ENCODE assay signal across 9 mouse cellular contexts in the genomic region with DNA sequence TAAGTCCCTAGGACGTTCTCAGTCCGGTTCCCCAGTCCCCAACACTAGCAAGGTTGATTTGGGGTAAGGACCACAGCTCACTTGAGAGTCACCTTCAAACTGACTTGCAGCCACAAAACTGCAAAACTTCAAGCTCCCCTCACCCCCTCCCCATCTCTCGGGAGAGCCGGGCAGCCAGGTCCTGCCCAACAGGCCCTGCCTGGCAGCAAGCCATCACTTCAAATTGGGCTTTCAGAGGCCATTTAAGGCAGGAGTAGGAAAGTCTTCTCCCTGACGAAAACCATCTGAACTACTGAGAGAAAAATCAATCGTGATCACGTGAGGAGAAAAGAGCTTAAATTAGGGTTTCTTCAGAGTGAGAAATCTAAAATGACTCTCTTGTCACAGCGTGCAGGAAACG. TPM values are rescaled to one million over a fixed set of nuclear protein-coding genes. Genes with fewer than 3 reads are reported as not detected.
DNase-seq lines count a peak whose midpoint lies in the region; ATAC-seq lines count a peak whose summit lies in the region.
"Had no signal": no experiment of that assay in that cellular context is flagged by ENCODE, and none has a peak within 500 bp of the region (broad histone marks: within the 10 kb centered on the region; RNA-seq: fewer than 3 reads in every experiment).

No protein-coding gene starts in this region.

- ATAC-seq in embryonic facial prominence, embryonic 12.5 days (ENCODE audit: insufficient number of reproducible peaks, insufficient read depth, low FRiP score, low TSS enrichment) = no peak
- ATAC-seq in hindbrain, embryonic 15.5 days (ENCODE audit: low FRiP score, low read depth) = no peak
- no peak for ATAC-seq in hindbrain, embryonic 16.5 days
- peak; percentile 54; the same call in 1 of the 2 replicates for ATAC-seq in stomach, embryonic 16.5 days (ENCODE audit: insufficient read depth, low FRiP score)
- ATAC-seq: Patski had no signal

- H3K4me3 ChIP-seq in embryonic facial prominence, embryonic 12.5 days = no peak overlapping the region
- H3K4me3 ChIP-seq in embryonic facial prominence, embryonic 10.5 days = no peak overlapping the region
- H3K4me3 ChIP-seq in hindbrain, embryonic 15.5 days = no peak overlapping the region
- H3K4me3 ChIP-seq in hindbrain, embryonic 16.5 days (ENCODE audit: low read length) = no peak overlapping the region
- no peak overlapping the region for H3K4me3 ChIP-seq in stomach, embryonic 16.5 days (replicated peaks; ENCODE audit: low read length)

- H3K27ac ChIP-seq in embryonic facial prominence, embryonic 12.5 days = peak overlapping the region; percentile 63
- H3K27ac ChIP-seq in embryonic facial prominence, embryonic 10.5 days (replicated peaks) = no peak overlapping the region
- H3K27ac ChIP-seq in hindbrain, embryonic 15.5 days (replicated peaks) = 0 out of 2 replicates have a peak overlapping the region, but pooled peaks have one; percentile 10
- no peak overlapping the region for H3K27ac ChIP-seq in hindbrain, embryonic 16.5 days (ENCODE audit: low read depth, low read length)
- peak overlapping the region; percentile 77 for H3K27ac ChIP-seq in stomach, embryonic 16.5 days (ENCODE audit: low read length)

- no peak overlapping the region for H3K9ac ChIP-seq in embryonic facial prominence, embryonic 12.5 days
- H3K9ac ChIP-seq in hindbrain, embryonic 15.5 days = no peak overlapping the region
- no peak overlapping the region for H3K9ac ChIP-seq in hindbrain, embryonic 16.5 days (ENCODE audit: low read depth, low read length)
- H3K9ac ChIP-seq in stomach, embryonic 16.5 days (ENCODE audit: low read length) = 0 out of 2 replicates have a peak overlapping the region, but pooled peaks have one; percentile 3

- no peaks in the 10 kb centered on the region for H3K9me3 ChIP-seq in embryonic facial prominence, embryonic 12.5 days
- H3K9me3 ChIP-seq in embryonic facial prominence, embryonic 10.5 days = no peaks in the 10 kb centered on the region
- no peaks in the 10 kb centered on the region for H3K9me3 ChIP-seq in hindbrain, embryonic 15.5 days
- no peaks in the 10 kb centered on the region for H3K9me3 ChIP-seq in hindbrain, embryonic 16.5 days (ENCODE audit: control insufficient read depth, low read length)
- H3K9me3 ChIP-seq in stomach, embryonic 16.5 days (replicated peaks; ENCODE audit: control insufficient read depth, low read length) = no peaks in the 10 kb centered on the region

- H3K4me2 ChIP-seq in embryonic facial prominence, embryonic 12.5 days (replicated peaks) = no peak overlapping the region
- H3K4me2 ChIP-seq in hindbrain, embryonic 15.5 days = no peak overlapping the region
- H3K4me2 ChIP-seq in hindbrain, embryonic 16.5 days (ENCODE audit: low read length) = no peak overlapping the region
- H3K4me2 ChIP-seq in stomach, embryonic 16.5 days (ENCODE audit: low read depth, low read length) = no peak overlapping the region

- WGBS in embryonic facial prominence, embryonic 12.5 days = 44% methylated on average over 9 of the region's 9 CpGs
- WGBS in embryonic facial prominence, embryonic 10.5 days = 79% methylated on average over 9 of the region's 9 CpGs
- WGBS in hindbrain, embryonic 15.5 days = 62% methylated on average over 9 of the region's 9 CpGs
- WGBS in hindbrain, embryonic 16.5 days = 57% methylated on average over 9 of the region's 9 CpGs
- 38% methylated on average over 9 of the region's 9 CpGs for WGBS in stomach, embryonic 16.5 days

- H3K36me3 ChIP-seq in embryonic facial prominence, embryonic 12.5 days = no peaks in the 10 kb centered on the region
- no peaks in the 10 kb centered on the region for H3K36me3 ChIP-seq in embryonic facial prominence, embryonic 10.5 days (replicated peaks)
- no peaks in the 10 kb centered on the region for H3K36me3 ChIP-seq in hindbrain, embryonic 15.5 days
- H3K36me3 ChIP-seq in hindbrain, embryonic 16.5 days (ENCODE audit: control insufficient read depth, insufficient read depth, low read length) = no peaks in the 10 kb centered on the region
- H3K36me3 ChIP-seq in stomach, embryonic 16.5 days (ENCODE audit: control insufficient read depth, insufficient read depth, low read length) = no peaks in the 10 kb centered on the region

- H3K4me1 ChIP-seq in embryonic facial prominence, embryonic 12.5 days = peaks cover 35% of the 10 kb centered on the region
- H3K4me1 ChIP-seq in embryonic facial prominence, embryonic 10.5 days = peaks cover 50% of the 10 kb centered on the region
- H3K4me1 ChIP-seq in hindbrain, embryonic 15.5 days (replicated peaks) = peaks cover 16% of the 10 kb centered on the region
- H3K4me1 ChIP-seq in hindbrain, embryonic 16.5 days (ENCODE audit: control insufficient read depth, insufficient read depth, low read depth, low read length) = peaks cover 17% of the 10 kb centered on the region
- H3K4me1 ChIP-seq in stomach, embryonic 16.5 days (ENCODE audit: control insufficient read depth, insufficient read depth, low read length) = peaks cover 17% of the 10 kb centered on the region

- DNase-seq in embryonic facial prominence, embryonic 10.5 days (ENCODE audit: low spot score) = no peak
- peak; percentile 24 for DNase-seq in retina, postnatal 1 day
- no peak for DNase-seq in retina, embryonic 14.5 days (ENCODE audit: low spot score)
- DNase-seq in gastrocnemius, postnatal 4 days (ENCODE audit: low spot score in 2 of 2) = no peak

- no peaks in the 10 kb centered on the region for H3K27me3 ChIP-seq in embryonic facial prominence, embryonic 12.5 days
- no peaks in the 10 kb centered on the region for H3K27me3 ChIP-seq in embryonic facial prominence, embryonic 10.5 days (replicated peaks; ENCODE audit: low read depth, poor library complexity, severe bottlenecking)
- no peaks in the 10 kb centered on the region for H3K27me3 ChIP-seq in hindbrain, embryonic 15.5 days
- no peaks in the 10 kb centered on the region for H3K27me3 ChIP-seq in hindbrain, embryonic 16.5 days (replicated peaks; ENCODE audit: control insufficient read depth, insufficient read depth, low read length)
- no peaks in the 10 kb centered on the region for H3K27me3 ChIP-seq in stomach, embryonic 16.5 days (ENCODE audit: control insufficient read depth, insufficient read depth, low read length)
- H3K27me3 ChIP-seq: Patski had no signal

RNA-seq across cellular contexts. Expression of gene Tspan9, which starts 44.2 kb away (rescaled TPM):
- 108 and 110 TPM in 2 replicates for polyA plus RNA-seq in embryonic facial prominence, embryonic 12.5 days (2016; fragmentation: Nextera tagmentation; extraction: Ambion mirVana)
- 69.3 and 69.7 TPM in 2 replicates for polyA plus RNA-seq in embryonic facial prominence, embryonic 10.5 days (2016; fragmentation: Nextera tagmentation; extraction: Ambion mirVana)
- 54.2 and 54.4 TPM in 2 replicates for polyA plus RNA-seq in hindbrain, embryonic 15.5 days (2015; fragmentation: Nextera tagmentation; extraction: Ambion mirVana)
- 62.6 and 66.8 TPM in 2 replicates for polyA plus RNA-seq in hindbrain, embryonic 16.5 days (2015; fragmentation: Nextera tagmentation; extraction: Ambion mirVana)
- polyA plus RNA-seq in stomach, embryonic 16.5 days (2015; fragmentation: Nextera tagmentation; extraction: Ambion mirVana) = 177 and 178 TPM in 2 replicates
- total RNA-seq in gastrocnemius, postnatal 4 days (2021) = 100 to 1,000 TPM; 151 to 194 TPM

Comparison
In these comparisons a context has a peak if more than half of its experiments do, and no peak if none do; other contexts are left out.
1. H3K27ac ChIP-seq: peak in embryonic facial prominence, embryonic 12.5 days (single experiment), hindbrain, embryonic 15.5 days (single experiment) and stomach, embryonic 16.5 days (single experiment); none in embryonic facial prominence, embryonic 10.5 days (single experiment) and hindbrain, embryonic 16.5 days (single experiment).